Mouse (Mus musculus): ENCODE results near the gene Arg1. TPM values are rescaled to one million over a fixed set of nuclear protein-coding genes. Genes with fewer than 3 reads are reported as not detected.
A peak's percentile ranks its signal among the peaks of the same experiment; 100 is the strongest.

Gene Arg1
- polyA plus RNA-seq, 1 experiment from 2014 or later, result 2.3 TPM

- ATAC-seq (ENCODE audit: borderline replicate concordance, extremely low read depth, low FRiP score, low TSS enrichment), result no peak
- Histone ChIP-seq H3K27me3 (peaks cover 4% of the 10 kb centered on the region; the same call in 1 of the 2 replicates), H3K36me3 (no peaks in the 10 kb centered on the region), H3K4me1 (peaks cover 7% of the 10 kb centered on the region; the same call in 1 of the 2 replicates), H3K4me3 (no peak overlapping the region), H3K9ac (no peak overlapping the region), H3K4me2 (no peak overlapping the region), H3K27ac (no peak overlapping the region), H3K9me3 (no peaks in the 10 kb centered on the region)
- 57% methylated on average over 7 of the region's 7 CpGs for WGBS
These were observed 25.3 kb upstream of the Arg1 start for GRCm38 (mm10) chr10:24952549-24952948.

DNA sequence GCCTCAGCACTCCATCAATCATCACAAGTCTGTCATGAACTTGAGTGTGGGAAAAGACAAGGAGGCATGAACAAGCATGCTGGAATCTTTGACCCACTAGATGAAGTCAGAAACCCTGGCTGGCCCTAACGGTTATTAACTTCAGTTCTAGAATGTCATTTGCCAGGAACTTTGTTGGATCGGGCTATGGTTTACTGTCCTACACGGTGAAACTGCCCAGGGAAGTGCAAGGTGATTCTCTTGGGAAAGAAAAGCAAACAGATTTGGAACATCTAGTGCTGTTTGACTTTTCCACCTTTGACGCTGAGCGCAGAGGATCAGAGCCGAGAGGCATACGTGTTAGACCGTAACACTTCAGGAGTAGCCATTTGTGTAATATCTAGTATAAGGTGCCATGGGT lies 24.3 kb upstream of the Arg1 start:
- H3K4me3 ChIP-seq, result no peak overlapping the region
- H3K9me3 ChIP-seq, result no peaks in the 10 kb centered on the region
- peaks cover 7% of the 10 kb centered on the region; the same call in 1 of the 2 replicates for H3K4me1 ChIP-seq
- no peak for ATAC-seq (ENCODE audit: borderline replicate concordance, extremely low read depth, low FRiP score, low TSS enrichment)
- H3K36me3 ChIP-seq, result no peaks in the 10 kb centered on the region
- H3K4me2 ChIP-seq, result no peak overlapping the region
- no peak overlapping the region for H3K9ac ChIP-seq
- WGBS, result 45% methylated on average over 8 of the region's 8 CpGs
- peaks cover under 1% of the 10 kb centered on the region; the same call in 1 of the 2 replicates for H3K27me3 ChIP-seq
- H3K27ac ChIP-seq, result no peak overlapping the region

GRCm38 (mm10) chr10:24950223-24950622 lies 22.9 kb upstream of the Arg1 start:
- Histone ChIP-seq H3K27ac (no peak overlapping the region), H3K4me2 (no peak overlapping the region), H3K27me3 (no peaks in the 10 kb centered on the region), H3K9ac (no peak overlapping the region), H3K9me3 (no peaks in the 10 kb centered on the region), H3K36me3 (no peaks in the 10 kb centered on the region), H3K4me3 (no peak overlapping the region), H3K4me1 (peaks cover 7% of the 10 kb centered on the region; the same call in 1 of the 2 replicates)
- WGBS, result 63% methylated on average over 4 of the region's 4 CpGs
- ATAC-seq (ENCODE audit: borderline replicate concordance, extremely low read depth, low FRiP score, low TSS enrichment), result no peak

GRCm38 (mm10) chr10:24948278-24948677 lies 21.0 kb upstream of the Arg1 start:
- no peaks in the 10 kb centered on the region for H3K9me3 ChIP-seq
- H3K4me3 ChIP-seq, result no peak overlapping the region
- H3K27me3 ChIP-seq, result no peaks in the 10 kb centered on the region
- H3K9ac ChIP-seq, result no peak overlapping the region
- peak; percentile 81; the same call in 1 of the 2 replicates for ATAC-seq (ENCODE audit: borderline replicate concordance, extremely low read depth, low FRiP score, low TSS enrichment)
- H3K4me1 ChIP-seq, result peaks cover 7% of the 10 kb centered on the region; the same call in 1 of the 2 replicates
- no peaks in the 10 kb centered on the region for H3K36me3 ChIP-seq
- H3K4me2 ChIP-seq, result no peak overlapping the region
- 26% methylated on average over 8 of the region's 8 CpGs for WGBS
- H3K27ac ChIP-seq, result no peak overlapping the region

DNA sequence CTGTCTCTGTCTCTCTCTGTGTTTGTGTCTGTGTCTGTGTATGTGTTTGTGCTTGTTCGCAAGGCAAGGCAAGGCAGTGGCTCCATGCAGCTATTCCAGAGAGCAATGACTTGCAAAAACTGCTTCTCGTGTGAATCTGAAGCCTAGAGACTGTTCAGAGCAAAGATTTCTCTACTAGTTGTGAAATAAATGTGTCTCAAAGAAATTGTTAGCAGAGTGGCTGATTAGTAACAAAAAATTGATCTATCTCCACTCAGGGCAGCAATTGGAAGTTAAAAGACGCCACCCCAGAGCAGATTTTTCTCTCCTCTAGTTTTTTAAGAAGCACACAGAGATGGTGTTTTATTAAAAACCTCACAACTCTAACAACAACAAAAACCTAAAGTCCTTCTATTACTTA lies 20.6 kb upstream of the Arg1 start:
- Histone ChIP-seq H3K27ac (no peak overlapping the region), H3K9me3 (no peaks in the 10 kb centered on the region), H3K36me3 (no peaks in the 10 kb centered on the region), H3K9ac (no peak overlapping the region), H3K27me3 (no peaks in the 10 kb centered on the region), H3K4me2 (no peak overlapping the region), H3K4me3 (no peak overlapping the region), H3K4me1 (peaks cover 7% of the 10 kb centered on the region; the same call in 1 of the 2 replicates)
- WGBS, result 50% methylated on average over 3 of the region's 3 CpGs
- no peak for ATAC-seq (ENCODE audit: borderline replicate concordance, extremely low read depth, low FRiP score, low TSS enrichment)

GRCm38 (mm10) chr10:24930143-24930542 lies 2.9 kb upstream of the Arg1 start:
- Histone ChIP-seq H3K9ac (no peak overlapping the region), H3K4me2 (no peak overlapping the region), H3K4me3 (no peak overlapping the region), H3K4me1 (peaks cover 13% of the 10 kb centered on the region), H3K9me3 (no peaks in the 10 kb centered on the region), H3K27me3 (no peaks in the 10 kb centered on the region), H3K36me3 (no peaks in the 10 kb centered on the region), H3K27ac (no peak overlapping the region)
- WGBS, result 55% methylated on average over 6 of the region's 6 CpGs
- ATAC-seq (ENCODE audit: borderline replicate concordance, extremely low read depth, low FRiP score, low TSS enrichment), result no peak

DNA sequence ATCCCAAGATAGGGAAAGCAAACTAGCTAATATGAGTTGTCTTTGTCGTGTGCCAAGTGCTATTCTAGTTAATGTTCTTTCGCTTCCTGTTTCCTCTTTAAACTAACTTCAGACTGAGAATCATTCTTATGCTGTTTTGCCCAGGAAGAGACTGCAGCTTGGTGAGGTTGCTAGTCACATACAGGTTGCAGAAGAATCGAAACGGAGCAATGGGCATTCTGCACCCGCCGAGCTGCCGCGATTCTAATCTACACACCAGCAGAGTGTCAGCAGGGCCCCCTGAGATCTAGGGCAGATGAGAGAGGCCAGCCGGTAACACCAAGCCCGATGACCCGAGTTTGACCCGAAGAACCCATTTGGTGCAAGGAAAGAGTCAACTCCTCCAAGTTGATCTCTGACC lies 788 bp upstream of the Arg1 start:
- H3K27me3 ChIP-seq, result no peaks in the 10 kb centered on the region
- H3K36me3 ChIP-seq, result no peaks in the 10 kb centered on the region
- 6% methylated on average over 12 of the region's 12 CpGs for WGBS
- no peak overlapping the region for H3K9ac ChIP-seq
- no peak for ATAC-seq (ENCODE audit: borderline replicate concordance, extremely low read depth, low FRiP score, low TSS enrichment)
- 0 out of 2 replicates have a peak overlapping the region, but pooled peaks have one; percentile 10 for H3K4me3 ChIP-seq
- no peak overlapping the region for H3K27ac ChIP-seq
- peak overlapping the region; percentile 46 for H3K4me2 ChIP-seq
- peaks cover 13% of the 10 kb centered on the region for H3K4me1 ChIP-seq
- H3K9me3 ChIP-seq, result no peaks in the 10 kb centered on the region

- Histone ChIP-seq H3K9ac (no peak overlapping the region), H3K4me1 (peaks cover 13% of the 10 kb centered on the region), H3K27me3 (no peaks in the 10 kb centered on the region), H3K4me2 (no peak overlapping the region), H3K9me3 (no peaks in the 10 kb centered on the region), H3K36me3 (no peaks in the 10 kb centered on the region), H3K4me3 (no peak overlapping the region), H3K27ac (no peak overlapping the region)
- 30% methylated on average over 10 of the region's 10 CpGs for WGBS
- no peak for ATAC-seq (ENCODE audit: borderline replicate concordance, extremely low read depth, low FRiP score, low TSS enrichment)
These were observed 904 bp downstream of the Arg1 start for GRCm38 (mm10) chr10:24926380-24926779.

DNA sequence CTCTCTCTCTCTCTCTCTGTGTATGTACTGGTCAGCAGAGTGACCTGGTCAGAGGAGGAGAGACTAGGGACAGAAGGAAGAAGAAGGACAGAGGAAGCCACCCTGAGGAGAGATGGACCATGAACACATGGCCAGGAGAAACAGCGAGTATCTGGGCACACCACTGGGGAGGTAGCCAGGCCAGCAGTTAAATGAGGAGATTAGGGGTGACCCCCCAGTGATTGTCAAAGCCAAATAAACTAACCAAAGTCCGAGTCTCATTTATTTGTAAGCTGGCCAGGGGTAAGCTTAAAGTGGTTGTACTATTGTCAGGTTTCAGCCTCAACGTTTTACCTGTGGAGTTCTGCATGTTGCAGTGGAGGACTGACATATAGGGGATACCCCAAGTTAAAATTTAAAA lies 3.0 kb downstream of the Arg1 start:
- peaks cover 13% of the 10 kb centered on the region for H3K4me1 ChIP-seq
- no peak for ATAC-seq (ENCODE audit: borderline replicate concordance, extremely low read depth, low FRiP score, low TSS enrichment)
- no peak overlapping the region for H3K27ac ChIP-seq
- H3K27me3 ChIP-seq, result no peaks in the 10 kb centered on the region
- no peaks in the 10 kb centered on the region for H3K9me3 ChIP-seq
- no peak overlapping the region for H3K9ac ChIP-seq
- no peak overlapping the region for H3K4me3 ChIP-seq
- 60% methylated on average over 3 of the region's 3 CpGs for WGBS
- no peak overlapping the region for H3K4me2 ChIP-seq
- no peaks in the 10 kb centered on the region for H3K36me3 ChIP-seq

GRCm38 (mm10) chr10:24922977-24923376 lies 4.3 kb downstream of the Arg1 start:
- Histone ChIP-seq H3K27ac (no peak overlapping the region), H3K9me3 (no peaks in the 10 kb centered on the region), H3K27me3 (no peaks in the 10 kb centered on the region), H3K9ac (no peak overlapping the region), H3K4me3 (no peak overlapping the region), H3K36me3 (no peaks in the 10 kb centered on the region), H3K4me2 (no peak overlapping the region), H3K4me1 (peaks cover 10% of the 10 kb centered on the region)
- 62% methylated on average over 4 of the region's 4 CpGs for WGBS
- no peak for ATAC-seq (ENCODE audit: borderline replicate concordance, extremely low read depth, low FRiP score, low TSS enrichment)

- 82% methylated on average over 6 of the region's 6 CpGs for WGBS
- no peaks in the 10 kb centered on the region for H3K4me1 ChIP-seq
- H3K4me3 ChIP-seq, result no peak overlapping the region
- no peaks in the 10 kb centered on the region for H3K27me3 ChIP-seq
- no peak overlapping the region for H3K4me2 ChIP-seq
- no peaks in the 10 kb centered on the region for H3K9me3 ChIP-seq
- peaks cover 55% of the 10 kb centered on the region for H3K36me3 ChIP-seq
- H3K9ac ChIP-seq, result no peak overlapping the region
- no peak for ATAC-seq (ENCODE audit: borderline replicate concordance, extremely low read depth, low FRiP score, low TSS enrichment)
- no peak overlapping the region for H3K27ac ChIP-seq
These were observed 11.8 kb downstream of the Arg1 start for GRCm38 (mm10) chr10:24915486-24915885.

GRCm38 (mm10) chr10:24912576-24912975 lies 14.7 kb downstream of the Arg1 start:
- Histone ChIP-seq H3K4me1 (no peaks in the 10 kb centered on the region), H3K9ac (no peak overlapping the region), H3K9me3 (no peaks in the 10 kb centered on the region), H3K27ac (no peak overlapping the region), H3K4me3 (no peak overlapping the region), H3K36me3 (peaks cover 83% of the 10 kb centered on the region), H3K4me2 (no peak overlapping the region), H3K27me3 (no peaks in the 10 kb centered on the region)
- no peak for ATAC-seq (ENCODE audit: borderline replicate concordance, extremely low read depth, low FRiP score, low TSS enrichment)
- 91% methylated on average over 14 of the region's 14 CpGs for WGBS

- Histone ChIP-seq H3K36me3 (peaks cover 91% of the 10 kb centered on the region), H3K9me3 (no peaks in the 10 kb centered on the region), H3K4me1 (no peaks in the 10 kb centered on the region), H3K4me3 (no peak overlapping the region), H3K9ac (no peak overlapping the region), H3K27me3 (no peaks in the 10 kb centered on the region), H3K4me2 (no peak overlapping the region), H3K27ac (no peak overlapping the region)
- WGBS, result 87% methylated on average over 8 of the region's 8 CpGs
- ATAC-seq (ENCODE audit: borderline replicate concordance, extremely low read depth, low FRiP score, low TSS enrichment), result no peak
These were observed 16.1 kb downstream of the Arg1 start for GRCm38 (mm10) chr10:24911199-24911598.
